In genomic region chr11:102102485-102103258, GRCm38 (mm10) we compare ENCODE assay signal across 8 mouse cellular contexts. TPM values are rescaled to one million over a fixed set of nuclear protein-coding genes. Genes with fewer than 3 reads are reported as not detected.
A peak's percentile ranks its signal among the peaks of the same experiment; 100 is the strongest.
DNase-seq lines count a peak whose midpoint lies in the region; ATAC-seq and TF ChIP-seq lines count a peak whose summit lies in the region.

No protein-coding gene starts in this region.

- no peaks in the 10 kb centered on the region for H3K36me3 ChIP-seq in heart, embryonic 12.5 days

- POLR2A ChIA-PET in Patski (lab: Charles Lee) = interaction anchor here (0.6 kb wide), 1 partner anchor 341 kb away, joined by 3 read pairs; no protein-coding TSS in a partner anchor

- peak overlapping the region; percentile 39; the same call in 1 of the 2 replicates for H3K4me2 ChIP-seq in heart, embryonic 12.5 days

- TF ChIP-seq CTCF in Patski (IDR thresholded peaks at IDR 0.05) = peak; percentile 97

- H3K9me3 ChIP-seq in heart, embryonic 12.5 days (replicated peaks) = no peaks in the 10 kb centered on the region

- no peak overlapping the region for H3K27ac ChIP-seq in heart, embryonic 12.5 days (ENCODE audit: poor library complexity, severe bottlenecking)

- DNase-seq in left cerebral cortex, adult 18-20 months (ENCODE audit: low spot score in 2 of 2) = peak; percentile 64 to 76
- DNase-seq in left cerebral cortex, adult 11 months (ENCODE audit: low spot score) = no peak
- DNase-seq in Patski (ENCODE audit: low read depth, low spot score) = no peak
- DNase-seq in embryo, embryonic 11 days = peak; percentile 89
- peak; percentile 42 to 66 for DNase-seq in left cerebral cortex, postnatal 10 days (ENCODE audit: extremely low spot score in 1 of 2, low spot score in 2 of 2)
- DNase-seq in thymus, postnatal 36 days = peak; percentile 29 to 30

- intact Hi-C loops in left cerebral cortex, postnatal 10 days (cut with DNase I) = loop anchor here (1.0 kb wide), 1 partner anchor 36 kb away; no protein-coding TSS in a partner anchor

- CTCF ChIA-PET in Patski (lab: Charles Lee) = interaction anchor here (0.9 to 4.7 kb wide), 9 partner anchors 9 to 62 kb away, joined by 3 to 43 read pairs (median 4); no protein-coding TSS in a partner anchor

- no peak for ATAC-seq in Patski
- ATAC-seq in heart, embryonic 12.5 days (ENCODE audit: insufficient number of reproducible peaks, low FRiP score) = no peak
- peak; percentile 65 for ATAC-seq in megakaryocyte progenitor cell, adult 5-6 weeks (replicated peaks; ENCODE audit: poor library complexity)

- peak overlapping the region; percentile 29; the same call in 1 of the 2 replicates for H3K9ac ChIP-seq in heart, embryonic 12.5 days

- peaks cover 65% of the 10 kb centered on the region for H3K27me3 ChIP-seq in Patski
- H3K27me3 ChIP-seq in heart, embryonic 12.5 days (replicated peaks) = peaks cover 85% of the 10 kb centered on the region

- H3K4me3 ChIP-seq in heart, embryonic 12.5 days = no peak overlapping the region

- in situ Hi-C loops in Patski (cut with MboI; ENCODE audit: low pct_unique_long_range_greater_than_20kb) = loop anchor here (5.0 kb wide), 1 partner anchor 35 kb away; no protein-coding TSS in a partner anchor

- peaks cover 17% of the 10 kb centered on the region for H3K4me1 ChIP-seq in heart, embryonic 12.5 days (replicated peaks)

- 11% methylated on average over 17 of the region's 17 CpGs for WGBS in heart, embryonic 12.5 days

RNA-seq across cellular contexts. Expression of gene Ppy, which starts 1.6 kb away (rescaled TPM):
- not detected for total RNA-seq in left cerebral cortex, adult 18-20 months (2021)
- polyA plus RNA-seq in Patski (2021) = not detected
- polyA plus RNA-seq in heart, embryonic 12.5 days (2016; fragmentation: Nextera tagmentation; extraction: Ambion mirVana) = not detected in 2 replicates
- total RNA-seq in left cerebral cortex, postnatal 10 days (2021) = not detected
- total RNA-seq in megakaryocyte progenitor cell, adult 5-6 weeks (2015) = not detected in 2 replicates
- not detected in 2 replicates for total RNA-seq in megakaryocyte progenitor cell, adult 5-6 weeks (2017)

RNA-seq across cellular contexts. Expression of gene Pyy, which starts 5.0 kb away (rescaled TPM):
- total RNA-seq in left cerebral cortex, adult 18-20 months (2021) = not detected
- not detected for polyA plus RNA-seq in Patski (2021)
- polyA plus RNA-seq in heart, embryonic 12.5 days (2016; fragmentation: Nextera tagmentation; extraction: Ambion mirVana) = not detected in 2 replicates
- not detected for total RNA-seq in left cerebral cortex, postnatal 10 days (2021)
- not detected in 2 replicates for total RNA-seq in megakaryocyte progenitor cell, adult 5-6 weeks (2015)
- not detected in 2 replicates for total RNA-seq in megakaryocyte progenitor cell, adult 5-6 weeks (2017)

RNA-seq across cellular contexts. Expression of gene Mpp2, which starts 14.4 kb away (rescaled TPM):
- total RNA-seq in left cerebral cortex, adult 18-20 months (2021) = 100 to 1,000 TPM; 128 to 158 TPM
- 16.9 TPM for polyA plus RNA-seq in Patski (2021)
- polyA plus RNA-seq in heart, embryonic 12.5 days (2016; fragmentation: Nextera tagmentation; extraction: Ambion mirVana) = 15.4 and 17.8 TPM in 2 replicates
- 100 to 1,000 TPM; 103 to 107 TPM for total RNA-seq in left cerebral cortex, postnatal 10 days (2021)
- total RNA-seq in megakaryocyte progenitor cell, adult 5-6 weeks (2015) = 0.22 and 0.24 TPM in 2 replicates
- total RNA-seq in megakaryocyte progenitor cell, adult 5-6 weeks (2017) = 0.08 and 0.71 TPM in 2 replicates

RNA-seq across cellular contexts. Expression of gene Nags, which starts 42.6 kb away (rescaled TPM):
- total RNA-seq in left cerebral cortex, adult 18-20 months (2021) = not detected
- polyA plus RNA-seq in Patski (2021) = not detected
- polyA plus RNA-seq in heart, embryonic 12.5 days (2016; fragmentation: Nextera tagmentation; extraction: Ambion mirVana) = 0.11 TPM in 1 of 2 replicates, not detected in the other
- under 1 TPM in 1 of 2 experiments, not detected in 1; 0.20 TPM for total RNA-seq in left cerebral cortex, postnatal 10 days (2021)
- 0.29 and 0.39 TPM in 2 replicates for total RNA-seq in megakaryocyte progenitor cell, adult 5-6 weeks (2015)
- total RNA-seq in megakaryocyte progenitor cell, adult 5-6 weeks (2017) = 0.20 TPM in 1 of 2 replicates, not detected in the other

RNA-seq across cellular contexts. Expression of gene Tmem101, which starts 53.5 kb away (rescaled TPM):
- total RNA-seq in left cerebral cortex, adult 18-20 months (2021) = 10 to 100 TPM; 24.6 to 25.3 TPM
- polyA plus RNA-seq in Patski (2021) = 30.3 TPM
- 36.8 and 37.6 TPM in 2 replicates for polyA plus RNA-seq in heart, embryonic 12.5 days (2016; fragmentation: Nextera tagmentation; extraction: Ambion mirVana)
- 10 to 100 TPM; 24.3 to 24.4 TPM for total RNA-seq in left cerebral cortex, postnatal 10 days (2021)
- 8.1 and 11.5 TPM in 2 replicates for total RNA-seq in megakaryocyte progenitor cell, adult 5-6 weeks (2015)
- total RNA-seq in megakaryocyte progenitor cell, adult 5-6 weeks (2017) = 14.9 and 17.5 TPM in 2 replicates

Comparison
In these comparisons a context has a peak if more than half of its experiments do, and no peak if none do; other contexts are left out.
1. DNase-seq: peak in left cerebral cortex, adult 18-20 months (2 of 2), embryo, embryonic 11 days (single experiment), left cerebral cortex, postnatal 10 days (2 of 2) and thymus, postnatal 36 days (2 of 2); none in left cerebral cortex, adult 11 months (single experiment) and Patski (single experiment).
2. RNA of gene Mpp2, which starts 14.4 kb away (total RNA-seq): 128 to 158 TPM in left cerebral cortex, adult 18-20 months and 103 to 107 TPM in left cerebral cortex, postnatal 10 days; 0.08 to 0.71 TPM in megakaryocyte progenitor cell, adult 5-6 weeks; every median in the first group is over 10 times any median in the second.